In genomic region chr10:96545761-96546388, GRCm38 (mm10) we compare ENCODE assay signal across 25 mouse cellular contexts.
DNase-seq lines count a peak whose midpoint lies in the region; ATAC-seq and TF ChIP-seq lines count a peak whose summit lies in the region.
"Had no signal": no experiment of that assay in that cellular context is flagged by ENCODE, and none has a peak within 500 bp of the region (broad histone marks: within the 10 kb centered on the region; RNA-seq: fewer than 3 reads in every experiment).

No protein-coding gene starts in this region.

- H3K36me3 ChIP-seq in kidney, embryonic 15.5 days, result no peaks in the 10 kb centered on the region
- H3K36me3 ChIP-seq in neural tube, embryonic 11.5 days (ENCODE audit: control insufficient read depth, insufficient read depth, low read length), result no peaks in the 10 kb centered on the region
- no peaks in the 10 kb centered on the region for H3K36me3 ChIP-seq in forebrain, postnatal 0 days (ENCODE audit: insufficient read depth)
- no peaks in the 10 kb centered on the region for H3K36me3 ChIP-seq in splenic B cell, adult 2 months (ENCODE audit: control insufficient read depth, insufficient read depth, low read length, poor library complexity, severe bottlenecking)
- H3K36me3 ChIP-seq: embryonic facial prominence, embryonic 10.5 days; hindbrain, embryonic 13.5 days; limb, embryonic 12.5 days; liver, embryonic 12.5 days; midbrain, embryonic 10.5 days; neural tube, embryonic 15.5 days had no signal

- DNase-seq in kidney, postnatal 10 days, result no peak
- DNase-seq in neural tube, embryonic 11.5 days (ENCODE audit: low spot score), result no peak
- no peak for DNase-seq in neural tube, embryonic 10.5 days (ENCODE audit: extremely low spot score, low spot score)
- DNase-seq in forebrain, postnatal 0 days, result peak; percentile 53
- DNase-seq in splenic B cell, adult 2 months (ENCODE audit: low read depth, low spot score), result peak; percentile 45
- DNase-seq in urinary bladder, adult 18-20 months (ENCODE audit: low spot score in 2 of 2), result no peak
- no peak for DNase-seq in layer of hippocampus, adult 9-10 months (ENCODE audit: low spot score)
- DNase-seq: adrenal gland, adult 8-10 months; cerebellum, adult 2 months; gastrocnemius, postnatal 25 days; heart, adult 2 months; kidney, adult 2 months; lung, adult 18-20 months; lung, postnatal 4 days; right cerebral cortex, adult 18-20 months had no signal

- TF ChIP-seq CTCF in forebrain, postnatal 0 days (IDR thresholded peaks at IDR 0.05; ENCODE audit: low read depth), result no peak

- WGBS in kidney, embryonic 15.5 days, result 37% methylated on average over 2 of the region's 2 CpGs
- 60% methylated on average over 2 of the region's 2 CpGs for WGBS in neural tube, embryonic 11.5 days
- 25% methylated on average over 2 of the region's 2 CpGs for WGBS in forebrain, postnatal 0 days

- no peak overlapping the region for H3K4me3 ChIP-seq in kidney, embryonic 15.5 days (replicated peaks)
- H3K4me3 ChIP-seq in neural tube, embryonic 11.5 days (ENCODE audit: low read depth, low read length), result no peak overlapping the region
- H3K4me3 ChIP-seq in forebrain, postnatal 0 days (ENCODE audit: low read depth, low read length), result no peak overlapping the region
- H3K4me3 ChIP-seq: embryonic facial prominence, embryonic 10.5 days; heart, adult 2 months; hindbrain, embryonic 13.5 days; limb, embryonic 12.5 days; liver, embryonic 12.5 days; midbrain, embryonic 10.5 days; myocyte; neural tube, embryonic 15.5 days had no signal

- H3K4me1 ChIP-seq in kidney, embryonic 15.5 days, result peaks cover 18% of the 10 kb centered on the region
- H3K4me1 ChIP-seq in neural tube, embryonic 11.5 days (ENCODE audit: control insufficient read depth, insufficient read depth, low read length), result 0 out of 2 replicates have a peak, but pooled peaks cover 5% of the 10 kb centered on the region
- no peaks in the 10 kb centered on the region for H3K4me1 ChIP-seq in forebrain, postnatal 0 days (ENCODE audit: insufficient read depth)
- H3K4me1 ChIP-seq: hindbrain, embryonic 13.5 days; liver, embryonic 12.5 days; midbrain, embryonic 10.5 days; neural tube, embryonic 15.5 days had no signal

- no peak overlapping the region for H3K4me2 ChIP-seq in kidney, embryonic 15.5 days
- H3K4me2 ChIP-seq in neural tube, embryonic 11.5 days (ENCODE audit: low read depth), result no peak overlapping the region
- no peak overlapping the region for H3K4me2 ChIP-seq in forebrain, postnatal 0 days (ENCODE audit: low read depth)
- H3K4me2 ChIP-seq: hindbrain, embryonic 13.5 days; limb, embryonic 12.5 days; liver, embryonic 12.5 days; neural tube, embryonic 15.5 days had no signal

- H3K9ac ChIP-seq in kidney, embryonic 15.5 days, result no peak overlapping the region
- no peak overlapping the region for H3K9ac ChIP-seq in neural tube, embryonic 11.5 days (ENCODE audit: low read length)
- H3K9ac ChIP-seq in forebrain, postnatal 0 days, result no peak overlapping the region
- H3K9ac ChIP-seq: hindbrain, embryonic 13.5 days; limb, embryonic 12.5 days; liver, embryonic 12.5 days; neural tube, embryonic 15.5 days had no signal

- H3K27ac ChIP-seq in kidney, embryonic 15.5 days, result no peak overlapping the region
- no peak overlapping the region for H3K27ac ChIP-seq in neural tube, embryonic 11.5 days (ENCODE audit: low read depth, low read length)
- no peak overlapping the region for H3K27ac ChIP-seq in forebrain, postnatal 0 days (ENCODE audit: low read depth, low read length)
- H3K27ac ChIP-seq: embryonic facial prominence, embryonic 10.5 days; heart, adult 2 months; hindbrain, embryonic 13.5 days; liver, embryonic 12.5 days; midbrain, embryonic 10.5 days; neural tube, embryonic 15.5 days had no signal

- H3K27me3 ChIP-seq in kidney, embryonic 15.5 days, result no peaks in the 10 kb centered on the region
- no peaks in the 10 kb centered on the region for H3K27me3 ChIP-seq in neural tube, embryonic 11.5 days (ENCODE audit: control insufficient read depth, insufficient read depth, low read length)
- H3K27me3 ChIP-seq in forebrain, postnatal 0 days (ENCODE audit: insufficient read depth, low read length), result no peaks in the 10 kb centered on the region
- H3K27me3 ChIP-seq in splenic B cell, adult 2 months (ENCODE audit: control insufficient read depth, insufficient read depth, low read length, poor library complexity, severe bottlenecking), result no peaks in the 10 kb centered on the region
- H3K27me3 ChIP-seq: hindbrain, embryonic 13.5 days; liver, embryonic 12.5 days; neural tube, embryonic 15.5 days had no signal

- H3K9me3 ChIP-seq in kidney, embryonic 15.5 days (replicated peaks), result no peaks in the 10 kb centered on the region
- no peaks in the 10 kb centered on the region for H3K9me3 ChIP-seq in neural tube, embryonic 11.5 days (ENCODE audit: control insufficient read depth, low read length)
- H3K9me3 ChIP-seq in forebrain, postnatal 0 days (ENCODE audit: low read length), result no peaks in the 10 kb centered on the region
- H3K9me3 ChIP-seq: embryonic facial prominence, embryonic 10.5 days; hindbrain, embryonic 13.5 days; limb, embryonic 12.5 days; liver, embryonic 12.5 days; midbrain, embryonic 10.5 days; neural tube, embryonic 15.5 days had no signal

- peak; percentile 77 for ATAC-seq in kidney, embryonic 15.5 days (replicated peaks; ENCODE audit: low FRiP score)
- peak; percentile 26; the same call in 1 of the 2 replicates for ATAC-seq in neural tube, embryonic 11.5 days (ENCODE audit: insufficient read depth, low FRiP score, low TSS enrichment)
- peak; percentile 91 for ATAC-seq in forebrain, postnatal 0 days
- ATAC-seq: activated CD4-positive, CD25-positive, alpha-beta regulatory T cell, adult 4 months; liver, embryonic 12.5 days; midbrain, embryonic 16.5 days had no signal

Comparison
In these comparisons a context has a peak if more than half of its experiments do, and no peak if none do; other contexts are left out.
1. ATAC-seq: peak in every context shown above with its lines; median percentile 91 in forebrain, postnatal 0 days; 77 in kidney, embryonic 15.5 days; 26 in neural tube, embryonic 11.5 days.
2. DNase-seq: peak in forebrain, postnatal 0 days (single experiment) and splenic B cell, adult 2 months (single experiment); none in kidney, postnatal 10 days (single experiment), neural tube, embryonic 11.5 days (single experiment), neural tube, embryonic 10.5 days (single experiment), urinary bladder, adult 18-20 months (0 of 2) and layer of hippocampus, adult 9-10 months (single experiment).